Mouse (Mus musculus) WW6 (cell line): ENCODE measurements around the gene Csnk2a2.

Experiments
- DNase-seq: peaks from one replicate; pipeline ENCODE4 v3.0.0-alpha.2; 2013; ENCODE audit warnings: low read depth, low spot score

Csnk2a2 gene

DNA sequence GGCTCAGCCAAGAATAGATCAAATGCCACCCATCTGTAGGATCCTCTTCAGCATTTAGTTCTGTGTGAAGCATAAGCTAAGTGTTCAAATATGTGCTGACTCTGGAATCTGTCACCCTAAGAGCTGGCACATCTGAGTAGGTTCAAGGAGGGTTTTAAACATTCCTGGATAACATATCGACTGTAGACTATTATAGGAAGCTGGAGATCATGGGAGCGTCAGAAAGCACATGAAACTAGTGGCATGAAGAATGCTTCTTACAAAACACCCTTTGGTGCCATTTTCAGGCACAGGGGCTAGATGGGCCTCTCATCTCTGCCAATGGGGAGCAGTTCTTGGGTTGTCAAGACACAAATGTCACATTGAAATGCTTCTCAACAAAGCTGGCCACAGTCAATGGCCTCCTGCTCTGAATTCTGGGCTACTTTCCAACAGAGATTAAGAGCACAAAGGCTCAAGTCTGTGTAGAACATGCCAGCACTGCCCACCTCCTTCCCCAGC is 63.0 kb downstream of the Csnk2a2 start:
- no peak for DNase-seq

DNA sequence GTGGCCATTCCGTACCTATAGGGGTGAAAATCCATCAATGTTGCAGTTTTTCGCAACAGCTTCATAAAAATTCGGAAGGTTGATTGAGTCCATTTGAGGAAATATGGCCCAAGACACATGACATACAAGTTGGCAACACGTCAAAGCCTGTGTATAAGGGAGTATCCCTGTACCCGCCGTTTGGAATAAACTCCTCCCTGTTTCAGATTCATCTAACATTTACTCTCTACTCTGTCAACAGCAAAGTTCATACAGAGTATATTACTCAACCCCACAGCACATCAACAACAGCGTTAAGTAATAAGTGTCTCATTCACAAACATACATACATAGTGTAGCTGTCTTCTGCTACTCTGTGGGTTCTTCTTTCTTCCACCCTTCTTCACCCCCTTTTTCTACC is 65.2 kb downstream of the Csnk2a2 start:
- DNase-seq, result no peak

DNA sequence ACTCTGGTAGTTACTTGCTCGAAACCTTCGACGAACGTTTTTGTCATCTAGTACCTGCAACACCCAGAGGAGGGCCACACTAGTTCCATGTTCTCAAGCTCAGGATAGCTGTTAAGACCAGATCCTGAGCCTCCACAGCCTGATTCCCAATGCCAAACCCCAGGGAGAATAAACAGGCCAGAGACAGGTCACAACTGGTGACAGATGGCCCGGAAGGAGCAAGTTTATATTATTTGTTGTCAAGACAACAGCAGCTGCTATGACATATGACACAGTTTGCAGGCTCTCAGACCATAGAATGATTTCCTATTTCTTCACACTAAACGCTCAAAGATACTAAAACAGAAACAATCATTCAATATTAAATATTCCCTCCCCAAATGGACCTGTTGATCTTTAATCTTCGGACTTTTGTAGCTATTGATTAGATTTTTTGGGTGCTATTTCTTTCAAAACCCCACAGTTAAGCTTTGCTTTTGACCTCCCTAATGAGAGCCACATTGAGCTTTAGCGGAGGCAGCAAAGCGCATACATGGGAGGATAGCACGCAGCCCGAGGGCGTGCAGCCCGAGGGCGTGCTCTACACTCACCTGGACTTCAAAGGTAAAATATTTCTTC is 67.5 kb downstream of the Csnk2a2 start:
- no peak for DNase-seq

DNA sequence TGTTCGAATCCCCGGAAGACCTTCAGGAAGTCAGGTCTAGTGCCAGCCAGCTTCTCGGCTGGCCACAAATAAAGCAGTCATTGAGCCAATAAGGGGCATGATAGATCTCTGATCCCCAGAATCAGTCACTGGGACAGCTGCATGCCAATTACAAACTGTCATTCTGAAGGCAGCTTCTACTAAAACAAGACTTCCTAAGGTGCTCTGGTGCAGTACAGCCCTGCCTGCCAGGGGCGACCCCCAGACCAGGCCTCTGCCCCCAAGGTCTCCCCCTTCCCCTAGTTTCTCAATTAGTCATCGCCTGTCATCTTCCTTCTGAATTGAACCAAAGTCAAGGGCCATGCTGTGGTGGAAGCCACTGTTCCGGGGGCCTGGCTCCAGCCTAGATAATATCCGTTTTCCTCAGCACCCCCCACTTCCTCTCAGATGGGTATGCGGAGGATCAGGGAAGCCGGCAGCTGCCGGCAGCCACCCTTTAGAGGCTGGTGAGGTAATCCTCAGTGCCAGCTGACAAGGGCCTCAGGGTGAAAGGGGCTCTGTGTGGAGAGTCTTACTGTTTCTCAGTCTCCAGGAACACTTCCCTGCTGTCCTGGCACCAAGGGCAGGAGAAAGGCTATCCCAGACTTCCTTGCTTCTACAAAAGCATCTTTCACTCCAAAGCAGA is 78.4 kb downstream of the Csnk2a2 start:
- DNase-seq, result no peak

DNA sequence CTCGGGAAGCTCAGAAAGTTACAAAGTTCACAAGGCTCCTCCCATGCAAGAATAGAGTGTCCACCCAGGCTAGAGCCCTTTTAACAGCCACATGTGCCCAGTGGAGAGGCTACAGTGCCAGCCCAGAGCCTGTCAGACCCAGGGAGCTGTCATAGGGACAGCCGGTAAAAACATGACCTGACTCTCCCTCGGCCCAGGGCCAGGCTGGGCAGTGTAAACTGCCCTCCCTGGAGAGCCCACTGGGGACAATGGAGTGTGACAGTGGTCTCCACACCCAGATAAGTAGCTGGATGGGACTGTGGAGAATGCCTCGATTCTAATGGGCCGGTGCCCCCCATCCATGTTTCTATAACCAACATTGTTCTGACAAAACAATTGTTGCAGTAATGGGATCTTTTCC is 80.3 kb downstream of the Csnk2a2 start:
- no peak for DNase-seq

DNA sequence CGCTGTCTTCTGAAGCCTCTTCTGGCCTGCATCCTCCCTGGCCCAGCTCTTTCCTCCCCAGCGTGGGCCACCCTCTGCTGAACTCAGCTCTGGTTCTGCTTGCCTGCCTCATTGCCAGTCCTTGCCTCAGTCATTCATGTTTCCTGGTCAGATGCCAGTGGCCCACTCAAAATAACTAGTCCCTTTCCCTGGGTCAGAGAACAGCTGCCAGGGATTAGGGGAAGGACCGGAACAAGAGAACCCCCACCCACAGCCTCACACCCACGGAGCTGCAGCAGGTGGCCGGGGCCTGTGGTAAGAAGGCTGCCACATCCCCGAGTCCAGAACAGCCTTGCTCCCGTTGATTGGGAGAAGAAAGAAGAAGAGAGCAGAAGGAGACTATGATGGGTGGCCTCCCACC is 88.7 kb downstream of the Csnk2a2 start:
- DNase-seq, result no peak

DNA sequence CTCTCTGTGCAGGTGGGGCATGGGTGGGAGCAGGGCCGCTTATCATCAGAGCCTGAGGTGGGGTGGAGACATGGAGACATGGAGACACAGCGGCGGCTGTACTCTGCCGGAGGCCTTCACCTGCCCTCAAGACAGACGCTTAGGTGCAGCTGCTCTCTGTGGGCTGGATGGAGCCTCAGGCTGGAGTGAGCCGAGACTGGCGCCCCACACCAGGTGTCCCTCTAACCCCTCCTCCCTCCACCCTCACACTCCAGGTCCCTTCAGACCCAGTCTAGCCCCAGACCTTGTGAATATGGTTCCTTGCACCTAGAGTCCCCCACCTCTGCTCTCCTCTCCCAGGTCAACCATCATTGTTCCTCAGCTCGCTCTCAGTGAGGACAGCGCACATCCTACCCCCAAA is 90.7 kb downstream of the Csnk2a2 start:
- no peak for DNase-seq

DNA sequence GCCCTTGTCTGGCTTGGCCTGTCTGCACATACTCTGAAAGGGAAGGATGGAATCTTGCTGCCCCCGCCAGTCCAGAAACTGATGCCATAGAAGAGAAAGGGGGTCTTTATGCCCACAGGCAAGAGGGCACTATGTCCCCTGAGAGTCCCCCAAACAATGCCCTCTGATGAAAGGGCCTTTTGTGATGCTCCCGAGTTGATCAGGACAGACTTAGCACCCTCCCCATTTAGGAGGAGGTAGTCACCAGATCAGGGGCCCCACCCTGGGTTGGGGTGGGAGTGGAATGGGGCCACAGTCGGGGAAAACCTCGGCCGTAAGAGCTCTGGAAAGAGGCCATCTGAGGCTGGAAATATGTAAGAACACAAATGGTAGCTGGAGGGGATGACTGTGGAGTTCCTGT is 92.6 kb downstream of the Csnk2a2 start:
- DNase-seq, result no peak

DNA sequence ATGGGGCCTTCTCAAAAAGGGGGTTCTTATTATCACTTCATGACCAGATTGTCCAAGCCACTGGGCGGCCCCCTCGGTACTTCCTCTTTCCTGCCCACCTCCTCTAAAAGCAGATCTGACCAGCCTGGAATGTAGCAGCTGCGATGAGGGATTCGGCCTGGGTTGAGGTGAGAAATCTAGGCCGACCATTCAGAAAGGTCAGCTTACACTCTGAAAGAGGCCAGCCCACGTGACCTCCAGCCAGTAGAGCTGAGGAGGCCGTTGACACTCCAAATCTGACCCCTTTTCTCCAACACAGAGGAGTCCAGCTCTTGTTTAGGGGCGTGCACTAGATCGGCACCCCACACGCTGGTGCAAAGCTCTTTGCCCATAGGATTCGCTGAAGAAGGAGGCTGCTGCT is 93.1 kb downstream of the Csnk2a2 start:
- DNase-seq, result no peak
